Mouse (Mus musculus): ENCODE measurements around the gene Gm11020.
"Not testable (repeated sequence)": the region's sequence is repeated elsewhere in the genome, so short reads cannot be mapped to it uniquely, and the experiment has no call there.

The Gm11020 gene

GRCm38 (mm10) chr8:104321267-104321666, at the start of gene Gm11020:
Gene Gm11020 (plus strand): TSS chr8:104321567.
- DNase-seq: not testable (repeated sequence)

- DNase-seq: not testable (repeated sequence)
These were observed 28.3 kb upstream of the Gm11020 start, which contains the start of gene Cmtm2a for GRCm38 (mm10) chr8:104293081-104293480. Gene Cmtm2a (minus strand): TSS chr8:104293181.

GRCm38 (mm10) chr8:104294396-104294795, 27.0 kb upstream of the Gm11020 start:
- no peak for DNase-seq

GRCm38 (mm10) chr8:104301577-104301976, 19.8 kb upstream of the Gm11020 start:
- DNase-seq: not testable (repeated sequence)

GRCm38 (mm10) chr8:104302536-104302935, 18.8 kb upstream of the Gm11020 start:
- DNase-seq: not testable (repeated sequence)

DNA sequence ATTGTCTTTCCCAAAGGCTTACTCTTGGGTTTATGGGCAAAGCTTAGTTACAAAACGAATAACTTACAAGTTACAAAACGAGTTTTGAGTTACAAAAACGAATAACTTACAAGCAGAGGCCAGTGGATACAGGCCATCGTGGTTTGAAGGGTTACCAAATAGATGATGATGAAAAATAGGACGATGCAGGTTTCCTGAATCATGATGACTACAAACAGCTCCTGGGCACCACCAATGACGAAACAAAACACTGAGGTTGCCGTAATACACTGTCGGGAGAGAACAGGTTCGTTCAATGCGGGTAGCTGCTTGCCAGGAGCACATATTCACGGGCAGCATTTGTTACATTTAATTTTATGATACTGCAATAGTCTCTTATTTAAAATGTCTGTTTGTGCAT, 16.4 kb upstream of the Gm11020 start:
- DNase-seq: no peak

DNA sequence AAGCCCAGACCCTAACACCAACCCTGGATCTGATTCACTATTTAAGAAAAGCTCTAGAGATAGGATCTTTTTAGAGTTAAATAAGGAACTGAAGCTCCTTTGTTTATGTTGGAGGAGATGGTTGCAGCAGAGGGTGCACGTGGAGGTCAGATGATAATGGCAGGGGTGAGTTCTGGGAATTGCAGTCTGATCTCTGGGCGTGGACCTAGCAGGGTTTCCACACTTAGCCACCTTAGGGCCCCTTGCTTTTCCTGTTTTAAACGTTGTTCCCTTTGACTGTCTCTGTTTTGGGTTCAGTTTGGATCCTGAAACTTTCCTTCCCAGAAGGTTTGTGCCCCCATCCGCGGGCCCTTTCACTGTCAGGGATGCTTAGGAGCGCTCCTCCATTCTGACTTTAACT, 13.0 kb upstream of the Gm11020 start:
- not testable (repeated sequence) for DNase-seq

- DNase-seq: peak; percentile 6
These were observed 11.8 kb upstream of the Gm11020 start, which contains the start of the genes Gm45711 and Cmtm1 for GRCm38 (mm10) chr8:104309441-104310155. Gene Gm45711 (minus strand): TSS chr8:104310081. Gene Cmtm1 (minus strand): TSS chr8:104310145.

- not testable (repeated sequence) for DNase-seq
These were observed 9.3 kb upstream of the Gm11020 start for GRCm38 (mm10) chr8:104312023-104312422.

DNA sequence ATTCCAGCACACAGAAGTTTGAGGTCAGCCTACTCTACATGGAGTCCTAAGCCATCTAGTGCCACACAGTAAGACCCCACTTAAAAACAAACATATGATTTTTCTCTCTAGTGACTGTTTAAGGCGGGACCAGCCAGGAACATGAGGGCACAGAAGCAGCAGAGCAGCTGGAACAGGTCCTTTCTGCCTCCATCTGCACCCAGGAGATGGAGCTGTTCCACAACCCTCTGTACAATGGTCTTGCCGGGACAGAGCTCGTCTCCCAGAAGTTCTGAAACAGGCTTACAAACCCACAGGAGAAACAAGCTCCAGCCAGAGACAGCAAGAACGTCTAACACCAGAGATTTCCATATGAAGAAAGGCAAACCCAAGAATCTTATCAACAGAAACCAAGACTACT, 8.1 kb upstream of the Gm11020 start:
- peak; percentile 7 for DNase-seq

DNA sequence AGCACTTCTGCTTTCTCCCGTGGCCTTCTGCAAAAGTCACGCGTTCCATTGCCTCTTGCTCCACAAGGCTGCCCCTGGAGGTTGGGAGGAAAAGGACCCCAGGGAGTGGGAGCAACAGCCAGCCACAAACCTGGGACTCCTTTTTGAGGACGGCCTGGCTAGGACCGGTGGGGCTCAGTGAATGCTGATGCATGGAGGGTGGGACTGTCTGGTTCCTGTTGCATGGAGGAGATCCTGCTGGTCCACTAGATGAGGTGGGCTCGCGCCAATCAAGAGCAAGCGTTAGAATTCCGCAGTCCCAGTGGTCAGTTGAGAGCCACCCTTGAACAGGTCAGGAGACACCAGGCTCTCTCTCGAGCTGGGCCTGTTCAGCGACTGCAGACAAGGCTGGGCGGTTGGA, 563 bp downstream of the Gm11020 start, which contains the start of gene Cmtm2b:
Gene Cmtm2b (plus strand): TSS at position 301 of the 400 bp plus-strand sequence.
- DNase-seq: not testable (repeated sequence)

- no peak for DNase-seq
These were observed 11.6 kb downstream of the Gm11020 start for GRCm38 (mm10) chr8:104332665-104333631.

DNA sequence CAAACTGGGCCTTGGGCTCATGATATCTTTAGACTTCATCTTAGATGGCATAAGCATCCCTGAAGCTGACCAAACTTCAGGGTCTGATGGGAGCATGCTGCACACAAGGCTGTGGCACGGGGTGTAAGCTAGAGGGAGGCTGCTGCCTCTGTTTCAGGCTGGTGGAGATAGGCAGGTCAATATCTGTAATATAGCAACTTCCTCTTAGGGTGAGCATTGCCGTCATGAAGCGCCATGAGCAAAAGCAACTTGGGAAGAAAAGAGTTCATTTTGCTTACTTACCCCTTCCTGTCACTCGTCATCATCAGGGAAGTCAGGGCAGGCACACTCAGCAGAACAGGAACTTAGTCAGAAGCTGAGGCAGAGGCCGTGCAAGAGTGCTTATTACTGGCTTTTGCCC, 12.4 kb downstream of the Gm11020 start:
- DNase-seq: no peak

DNA sequence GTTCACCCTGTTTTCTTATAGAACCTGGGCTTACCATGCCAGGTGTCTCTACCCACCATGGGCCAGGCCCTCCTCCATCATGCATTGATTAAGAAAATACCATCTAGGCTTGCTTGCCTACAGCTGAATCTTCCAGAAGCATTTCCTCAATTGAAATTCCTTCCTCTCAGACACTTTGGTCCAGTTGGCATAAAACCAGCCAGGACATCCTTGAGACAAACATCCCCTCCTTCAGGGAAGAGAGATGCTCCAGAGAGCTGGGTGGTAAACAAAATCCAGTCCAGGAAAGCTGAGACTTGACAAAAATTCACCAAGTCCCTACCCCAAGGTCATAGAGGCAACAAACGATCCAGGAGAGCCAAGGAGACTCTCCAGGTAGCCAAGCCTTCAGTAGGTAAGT, 12.8 kb downstream of the Gm11020 start:
- no peak for DNase-seq

GRCm38 (mm10) chr8:104336806-104337205, 15.4 kb downstream of the Gm11020 start:
- DNase-seq: no peak

DNA sequence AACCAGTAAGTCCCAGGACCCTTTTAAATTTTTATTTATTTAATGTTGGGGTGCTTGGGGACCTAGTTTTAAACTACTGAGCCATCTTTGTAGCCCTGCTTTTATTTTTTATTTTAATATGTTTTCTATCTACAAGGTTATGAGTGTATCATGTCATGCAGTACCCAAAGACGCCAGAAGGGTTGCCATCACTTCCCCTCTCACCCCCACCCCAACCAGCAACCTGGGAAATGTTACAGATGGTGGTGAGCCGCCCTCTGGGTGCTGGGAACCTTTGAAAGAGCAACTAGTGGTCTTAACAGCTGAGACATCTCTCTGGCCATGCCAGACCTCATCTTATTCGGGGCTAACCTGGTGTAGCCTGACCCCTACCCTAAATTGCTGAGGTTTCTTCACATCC, 16.5 kb downstream of the Gm11020 start:
- no peak for DNase-seq

- peak; percentile 18 for DNase-seq
These were observed 18.0 kb downstream of the Gm11020 start, which contains the start of gene Cmtm3 for GRCm38 (mm10) chr8:104339229-104339982. Gene Cmtm3 (plus strand): TSS chr8:104339410.

GRCm38 (mm10) chr8:104339983-104340232, 18.5 kb downstream of the Gm11020 start:
- no peak for DNase-seq

DNA sequence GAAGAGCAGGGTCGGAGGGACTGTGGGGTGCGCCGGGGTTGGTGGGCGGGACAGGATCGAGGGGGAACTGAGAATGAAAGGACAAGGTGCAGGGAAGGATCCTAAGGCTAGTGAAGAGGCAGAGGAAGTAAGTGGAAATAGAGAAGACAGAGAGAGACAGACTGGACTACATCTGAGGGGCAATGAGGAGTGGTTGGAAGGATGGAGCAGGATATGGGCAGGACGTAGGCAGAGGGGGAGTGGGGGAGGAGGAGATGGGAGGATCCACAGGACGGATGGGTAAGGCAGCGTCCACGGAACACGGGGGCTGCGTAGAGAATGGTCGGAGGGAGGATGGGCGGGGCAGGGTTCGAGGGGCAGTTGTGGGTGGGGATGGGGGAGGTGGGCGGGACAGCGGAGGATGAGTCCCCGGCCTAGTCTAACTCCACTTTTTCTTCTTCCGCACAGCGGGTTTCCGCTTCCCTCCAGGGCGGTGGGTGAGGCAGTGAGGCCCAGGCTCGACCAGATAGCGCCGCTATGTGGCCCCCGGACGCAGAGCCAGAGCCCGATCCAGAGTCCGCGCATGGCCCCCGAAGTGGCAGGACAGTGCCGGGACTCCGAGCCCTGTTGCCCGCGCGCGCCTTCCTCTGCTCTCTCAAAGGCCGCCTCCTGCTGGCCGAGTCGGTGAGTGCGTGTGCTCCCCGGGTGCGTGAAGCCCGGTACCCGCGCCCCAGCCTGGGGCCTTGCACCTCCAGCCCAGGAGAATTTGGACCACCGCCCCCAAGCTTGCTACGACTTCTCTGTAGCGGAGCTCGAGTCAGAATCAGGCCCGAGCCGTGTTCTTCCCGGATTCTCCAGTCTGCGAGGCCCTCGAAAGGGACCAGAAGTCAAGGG, 19.1 kb downstream of the Gm11020 start:
- peak; percentile 37 for DNase-seq

GRCm38 (mm10) chr8:104341106-104341561, 19.8 kb downstream of the Gm11020 start:
- DNase-seq: no peak

DNA sequence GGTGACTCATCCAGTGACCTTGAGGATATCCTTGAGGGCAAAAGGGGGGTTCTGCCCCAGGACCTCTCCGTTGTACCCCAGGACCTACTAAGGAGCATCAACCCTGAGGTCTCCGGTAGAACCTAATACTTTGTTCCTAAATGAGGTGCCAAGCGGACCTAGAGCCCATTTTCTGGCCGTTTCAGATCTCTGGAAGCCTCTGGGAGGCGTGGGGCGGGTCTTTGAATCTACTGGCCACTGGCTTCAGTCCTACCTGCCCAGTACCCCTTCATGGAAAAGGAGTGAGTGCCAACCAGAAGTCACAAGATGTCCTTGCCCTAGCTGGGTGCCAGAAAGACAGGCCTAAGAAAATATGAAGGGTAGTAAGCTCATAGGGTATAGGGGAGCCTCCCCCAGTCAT, 20.3 kb downstream of the Gm11020 start:
- no peak for DNase-seq

DNA sequence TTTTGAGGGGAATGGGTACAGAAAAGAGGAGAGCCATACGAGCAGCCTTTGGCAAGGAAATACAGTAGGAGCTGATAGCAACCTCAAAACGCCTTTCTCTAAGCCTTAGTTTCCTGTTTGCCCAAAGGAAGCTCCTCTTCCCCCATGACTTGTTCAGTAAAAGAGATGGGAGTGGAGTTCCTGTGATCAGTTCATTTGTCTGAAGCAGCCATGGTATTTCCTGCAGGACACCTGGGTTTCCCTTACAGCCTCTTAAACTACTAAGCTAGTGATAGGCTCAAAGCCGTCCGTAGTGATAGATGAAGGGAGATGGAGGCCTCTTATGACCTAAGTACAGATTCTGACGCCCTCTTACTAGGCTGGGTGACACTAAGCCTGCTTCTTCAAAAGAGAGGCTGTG, 21.1 kb downstream of the Gm11020 start:
- DNase-seq: no peak

All from right cerebral cortex, adult 18-20 months (tissue).